Mouse (Mus musculus) forebrain, embryonic 10.5 days (tissue): Measurements from ENCODE around the gene Sox5. TPM values are rescaled to one million over a fixed set of nuclear protein-coding genes. Genes with fewer than 3 reads are reported as not detected.

Experiments
- DNase-seq: peaks from one replicate; pipeline ENCODE4 v3.0.0-alpha.2; 2017; ENCODE audit warnings: low spot score; ENCODE audit errors: extremely low spot score
- H3K27ac ChIP-seq: fragments of 300-500 bp; sonication (generic); 2 replicates; pipeline ENCODE4 v1.5.1; 2016; ENCODE audit warnings: mild to moderate bottlenecking
- H3K27me3 ChIP-seq: fragments of 300-500 bp; sonication (generic); 2 replicates; pipeline ENCODE4 v1.6.1; 2016; ENCODE audit warnings: mild to moderate bottlenecking; ENCODE audit not compliant: poor library complexity, severe bottlenecking
- H3K36me3 ChIP-seq: fragments of 300-500 bp; sonication (generic); replicated peaks from 2 replicates; pipeline ENCODE4 v1.6.1; 2016; ENCODE audit warnings: mild to moderate bottlenecking, moderate library complexity
- H3K4me1 ChIP-seq: fragments of 300-500 bp; sonication (generic); 2 replicates; pipeline ENCODE4 v1.6.1; 2016
- H3K4me3 ChIP-seq: fragments of 300-500 bp; sonication (generic); 2 replicates; pipeline ENCODE4 v1.5.1; 2016; ENCODE audit warnings: mild to moderate bottlenecking, moderate library complexity
- H3K9me3 ChIP-seq: fragments of 300-500 bp; sonication (generic); 2 replicates; pipeline ENCODE4 v1.6.1; 2016; ENCODE audit warnings: mild to moderate bottlenecking, moderate library complexity
- WGBS: fragments of 180-500 bp; shearing (Covaris S2); methylation state at CpG from one replicate; pipeline ENCODE4 v1.1.7; 2016; 5-methylcytosine and 5-hydroxymethylcytosine counted together
- polyA plus RNA-seq: library from polyadenylated mRNA; unstranded; fragments of >200 nt; fragmentation: Nextera tagmentation; extraction: Ambion mirVana; gene quantifications from 2 replicates; pipeline ENCODE4 v1.2.1, GENCODE M21; 2016

Sox5 gene
- polyA plus RNA-seq, 1 experiment from 2014 or later: 66.2 TPM

DNA sequence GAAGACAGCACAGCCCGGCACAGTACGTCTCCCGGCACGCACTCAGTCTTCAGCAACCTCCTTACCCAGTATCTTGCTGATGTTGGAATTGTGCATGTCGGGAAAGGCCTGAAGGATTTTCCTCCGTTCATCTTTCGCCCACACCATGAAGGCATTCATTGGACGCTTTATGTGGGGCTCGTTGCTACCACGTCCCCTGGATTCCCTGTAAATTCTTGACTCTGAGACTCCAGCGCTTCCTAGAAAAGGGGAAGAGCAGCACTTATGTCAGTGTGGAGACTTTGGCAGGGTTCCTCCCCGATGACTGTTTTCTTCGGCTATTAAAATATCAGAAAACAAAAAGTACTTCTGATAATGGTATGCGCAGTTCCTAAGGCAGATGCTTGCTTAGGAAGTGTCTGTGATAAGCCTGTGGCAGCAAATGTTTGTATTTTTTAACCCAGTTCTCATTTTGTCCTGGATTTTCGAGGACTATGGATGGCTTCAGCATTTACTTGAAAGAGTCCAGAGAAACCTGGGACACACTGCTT lies 940.6 kb downstream of the Sox5 start:
- Histone ChIP-seq H3K4me1 (no peaks in the 10 kb centered on the region), H3K27me3 (no peaks in the 10 kb centered on the region), H3K27ac (no peak overlapping the region), H3K36me3 (peaks cover 38% of the 10 kb centered on the region), H3K4me3 (no peak overlapping the region), H3K9me3 (no peaks in the 10 kb centered on the region)
- DNase-seq: no peak
- 93% methylated on average over 15 of the region's 15 CpGs for WGBS

DNA sequence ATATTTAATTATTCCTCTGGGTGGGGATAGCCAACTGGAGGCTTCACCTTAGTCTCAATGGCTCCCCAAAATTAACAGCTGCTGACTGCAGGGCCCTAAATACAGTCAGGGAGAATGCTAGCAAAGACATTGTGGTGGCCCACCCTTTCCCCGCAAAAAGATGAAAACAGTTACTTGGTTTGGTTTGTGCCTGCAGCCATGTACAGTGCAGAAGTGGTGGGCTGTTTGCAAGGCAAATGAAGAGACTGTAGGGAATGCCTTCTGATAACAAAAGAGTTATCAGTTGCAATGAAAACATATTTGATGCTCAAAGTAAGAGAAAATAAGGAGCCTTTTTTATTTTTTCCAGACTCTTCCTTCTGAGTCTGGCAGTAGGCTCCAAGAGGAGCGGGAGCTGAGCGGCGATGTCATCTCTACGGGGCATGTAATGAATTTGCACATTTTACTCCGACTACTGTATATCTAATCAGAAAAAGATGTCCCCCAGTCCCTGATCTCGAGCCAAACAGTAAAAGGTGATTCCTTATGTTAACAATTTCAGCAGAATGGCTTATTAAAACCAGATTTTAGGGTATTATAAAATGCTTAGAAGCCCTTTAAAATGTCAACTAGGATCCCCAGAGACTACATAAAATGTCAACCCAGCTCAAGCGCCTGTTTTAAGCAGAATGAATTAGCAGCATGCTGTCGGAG lies 943.2 kb downstream of the Sox5 start:
- 85% methylated on average over 9 of the region's 9 CpGs for WGBS
- Histone ChIP-seq H3K4me3 (no peak overlapping the region), H3K27ac (no peak overlapping the region), H3K4me1 (no peaks in the 10 kb centered on the region), H3K27me3 (no peaks in the 10 kb centered on the region), H3K9me3 (no peaks in the 10 kb centered on the region), H3K36me3 (peaks cover 46% of the 10 kb centered on the region)
- DNase-seq: no peak

- DNase-seq: no peak
- 90% methylated on average over 7 of the region's 7 CpGs for WGBS
- no peak overlapping the region for H3K4me3 ChIP-seq
- peaks cover 42% of the 10 kb centered on the region for H3K36me3 ChIP-seq
- H3K9me3 ChIP-seq: no peaks in the 10 kb centered on the region
- H3K4me1 ChIP-seq: no peaks in the 10 kb centered on the region
- no peaks in the 10 kb centered on the region for H3K27me3 ChIP-seq
- no peak overlapping the region for H3K27ac ChIP-seq
These were observed 946.4 kb downstream of the Sox5 start for GRCm38 (mm10) chr6:143835331-143835730.

DNA sequence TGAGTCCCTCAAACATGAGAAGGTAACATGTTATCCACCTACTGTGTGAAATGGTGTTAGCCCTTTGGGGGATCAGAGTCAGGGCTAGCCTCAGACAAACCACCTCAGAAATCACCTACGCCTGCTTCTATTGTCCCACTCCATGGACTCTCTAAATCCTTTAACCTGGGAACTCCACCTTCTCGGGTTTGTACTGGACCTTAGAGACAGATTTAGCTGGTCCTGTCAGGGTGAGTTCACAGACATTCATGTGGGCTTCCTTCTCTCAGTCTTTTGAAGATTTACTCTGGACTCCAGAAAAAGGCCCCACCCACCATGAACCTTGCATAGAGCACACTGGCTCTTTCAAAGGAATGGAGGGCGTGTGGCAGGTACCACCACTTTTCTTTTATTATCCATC lies 947.8 kb downstream of the Sox5 start:
- Histone ChIP-seq H3K4me1 (no peaks in the 10 kb centered on the region), H3K9me3 (no peaks in the 10 kb centered on the region), H3K27me3 (no peaks in the 10 kb centered on the region), H3K36me3 (peaks cover 31% of the 10 kb centered on the region), H3K27ac (no peak overlapping the region), H3K4me3 (no peak overlapping the region)
- DNase-seq: no peak
- 96% methylated on average over 3 of the region's 3 CpGs for WGBS

DNA sequence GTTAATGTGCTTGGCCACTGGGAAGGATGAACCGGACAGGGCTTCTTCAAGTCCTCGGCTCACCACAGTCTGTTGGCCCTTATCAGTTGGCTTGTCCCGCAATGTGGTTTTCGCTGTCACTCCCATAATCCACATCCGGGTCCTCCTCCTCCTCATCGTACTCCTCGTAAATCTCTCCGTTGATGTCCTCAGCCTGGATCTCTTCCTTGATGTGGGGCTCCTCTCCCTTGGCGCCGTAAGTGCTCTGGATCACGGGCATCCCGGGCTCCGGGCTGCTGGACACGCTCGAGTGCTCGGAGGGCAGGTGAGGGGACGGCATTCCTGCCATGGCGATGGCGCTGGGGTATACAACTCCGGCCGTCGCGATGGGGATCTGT lies 948.6 kb downstream of the Sox5 start:
- H3K36me3 ChIP-seq: peaks cover 31% of the 10 kb centered on the region
- no peaks in the 10 kb centered on the region for H3K27me3 ChIP-seq
- no peaks in the 10 kb centered on the region for H3K9me3 ChIP-seq
- WGBS: 94% methylated on average over 23 of the region's 23 CpGs
- DNase-seq: no peak
- no peak overlapping the region for H3K4me3 ChIP-seq
- no peak overlapping the region for H3K27ac ChIP-seq
- H3K4me1 ChIP-seq: no peaks in the 10 kb centered on the region

DNA sequence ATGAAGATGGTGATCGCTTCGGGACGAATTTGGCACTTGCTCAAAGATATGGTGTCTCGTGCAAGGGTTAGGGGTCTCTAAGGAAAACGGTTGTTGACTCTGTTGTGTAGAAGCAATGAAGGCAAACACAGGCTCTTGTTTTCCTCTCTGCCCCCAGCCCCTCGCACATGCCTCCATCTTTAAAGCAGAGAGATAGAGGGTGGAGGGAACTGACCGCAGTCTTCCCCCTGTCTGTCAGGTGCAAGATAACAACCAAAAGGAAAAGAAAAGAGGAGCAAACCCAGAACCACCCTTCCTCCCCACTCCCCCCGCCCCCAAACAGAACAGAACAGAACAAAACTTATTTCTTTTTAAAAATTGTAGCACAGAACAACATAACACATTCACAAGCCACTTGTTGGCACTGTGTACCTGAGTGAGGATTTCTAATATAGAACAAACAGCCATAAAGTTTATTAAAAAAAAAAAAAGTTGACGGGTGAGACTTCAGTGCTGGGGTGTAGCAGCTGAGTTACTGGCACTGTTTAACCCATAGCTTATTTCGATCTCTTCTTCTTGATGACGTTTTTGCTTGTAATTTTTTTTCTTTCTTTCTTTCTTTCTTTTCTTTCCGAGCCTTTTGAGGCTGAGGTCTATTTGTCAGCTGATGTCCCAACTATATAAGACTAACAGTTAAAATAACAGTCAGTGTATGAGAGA lies 949.1 kb downstream of the Sox5 start:
- DNase-seq: no peak
- Histone ChIP-seq H3K27ac (no peak overlapping the region), H3K27me3 (no peaks in the 10 kb centered on the region), H3K4me1 (no peaks in the 10 kb centered on the region), H3K9me3 (no peaks in the 10 kb centered on the region), H3K4me3 (no peak overlapping the region), H3K36me3 (peaks cover 31% of the 10 kb centered on the region)
- 91% methylated on average over 12 of the region's 12 CpGs for WGBS

- H3K4me1 ChIP-seq: no peaks in the 10 kb centered on the region
- 86% methylated on average over 4 of the region's 4 CpGs for WGBS
- H3K27me3 ChIP-seq: no peaks in the 10 kb centered on the region
- peaks cover 31% of the 10 kb centered on the region for H3K36me3 ChIP-seq
- no peak overlapping the region for H3K27ac ChIP-seq
- no peak for DNase-seq
- no peaks in the 10 kb centered on the region for H3K9me3 ChIP-seq
- H3K4me3 ChIP-seq: no peak overlapping the region
These were observed 950.5 kb downstream of the Sox5 start for GRCm38 (mm10) chr6:143831246-143831645.

- no peak for DNase-seq
- H3K4me3 ChIP-seq: no peak overlapping the region
- no peaks in the 10 kb centered on the region for H3K27me3 ChIP-seq
- H3K4me1 ChIP-seq: peaks cover 2% of the 10 kb centered on the region; the same call in 1 of the 2 replicates
- peaks cover 29% of the 10 kb centered on the region for H3K36me3 ChIP-seq
- WGBS: 88% methylated on average over 2 of the region's 2 CpGs
- no peak overlapping the region for H3K27ac ChIP-seq
- no peaks in the 10 kb centered on the region for H3K9me3 ChIP-seq
These were observed 951.6 kb downstream of the Sox5 start for GRCm38 (mm10) chr6:143830131-143830530.

DNA sequence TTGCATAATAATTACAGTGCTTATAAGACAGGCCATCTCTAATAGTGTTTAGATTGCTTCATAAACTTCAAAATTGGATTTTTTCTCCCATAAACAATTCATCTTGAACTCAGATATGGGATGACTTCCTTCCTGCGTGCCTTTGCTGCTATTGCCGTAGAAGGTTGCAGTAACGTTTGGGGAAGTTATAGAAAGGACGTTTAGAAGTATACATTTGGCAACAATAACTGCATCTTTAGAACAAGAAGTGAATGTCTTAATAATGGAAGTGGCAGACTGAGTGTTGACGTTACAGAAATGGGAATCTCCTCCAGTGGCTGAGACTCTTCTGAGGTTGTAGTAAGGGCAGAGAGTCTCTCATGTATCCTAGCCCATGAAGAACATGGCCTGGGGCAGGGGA lies 955.0 kb downstream of the Sox5 start:
- no peaks in the 10 kb centered on the region for H3K27me3 ChIP-seq

GRCm38 (mm10) chr6:143825966-143826365 lies 955.8 kb downstream of the Sox5 start:
- no peaks in the 10 kb centered on the region for H3K9me3 ChIP-seq
- DNase-seq: no peak
- no peaks in the 10 kb centered on the region for H3K27me3 ChIP-seq
- no peak overlapping the region for H3K27ac ChIP-seq
- H3K4me3 ChIP-seq: no peak overlapping the region
- WGBS: 93% methylated on average over 5 of the region's 5 CpGs
- peaks cover 4% of the 10 kb centered on the region; the same call in 1 of the 2 replicates for H3K4me1 ChIP-seq
- no peaks in the 10 kb centered on the region for H3K36me3 ChIP-seq

More for the DNA sequence above, 955.0 kb downstream of the Sox5 start:
- 93% methylated on average over 5 of the region's 5 CpGs for WGBS
- H3K27ac ChIP-seq: no peak overlapping the region
- no peaks in the 10 kb centered on the region for H3K36me3 ChIP-seq
- H3K4me3 ChIP-seq: no peak overlapping the region
- DNase-seq: no peak
- H3K9me3 ChIP-seq: no peaks in the 10 kb centered on the region
- H3K4me1 ChIP-seq: peaks cover 4% of the 10 kb centered on the region; the same call in 1 of the 2 replicates

DNA sequence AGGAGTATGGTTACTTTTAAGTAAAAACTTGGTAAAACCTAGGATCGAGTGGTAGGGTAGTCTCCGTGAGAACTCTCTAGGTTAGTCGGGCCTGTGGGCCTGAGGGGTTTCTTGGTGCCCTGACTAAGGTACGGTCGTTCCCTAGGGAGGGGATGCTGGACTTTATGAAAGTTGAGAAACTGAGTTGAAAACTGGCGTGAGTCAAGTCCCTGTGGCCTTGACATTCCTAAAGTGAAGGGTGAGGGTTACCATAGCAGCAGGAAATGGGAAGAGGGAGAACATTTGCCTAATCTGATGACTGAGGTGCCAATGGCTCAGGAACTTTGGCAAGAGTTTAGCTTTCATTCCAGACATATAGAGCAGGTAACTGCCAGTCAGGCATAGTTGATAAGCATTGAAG lies 956.7 kb downstream of the Sox5 start:
- H3K27me3 ChIP-seq: no peaks in the 10 kb centered on the region
- DNase-seq: no peak
- H3K9me3 ChIP-seq: no peaks in the 10 kb centered on the region
- H3K27ac ChIP-seq: no peak overlapping the region
- H3K4me3 ChIP-seq: no peak overlapping the region
- no peaks in the 10 kb centered on the region for H3K36me3 ChIP-seq
- H3K4me1 ChIP-seq: peaks cover 4% of the 10 kb centered on the region; the same call in 1 of the 2 replicates
- WGBS: 79% methylated on average over 6 of the region's 6 CpGs

GRCm38 (mm10) chr6:143788446-143788845 lies 993.3 kb downstream of the Sox5 start:
- no peak for DNase-seq
- Histone ChIP-seq H3K36me3 (no peaks in the 10 kb centered on the region), H3K27me3 (no peaks in the 10 kb centered on the region), H3K9me3 (no peaks in the 10 kb centered on the region), H3K27ac (no peak overlapping the region), H3K4me1 (no peaks in the 10 kb centered on the region), H3K4me3 (no peak overlapping the region)
- WGBS: 93% methylated on average over 2 of the region's 2 CpGs

DNA sequence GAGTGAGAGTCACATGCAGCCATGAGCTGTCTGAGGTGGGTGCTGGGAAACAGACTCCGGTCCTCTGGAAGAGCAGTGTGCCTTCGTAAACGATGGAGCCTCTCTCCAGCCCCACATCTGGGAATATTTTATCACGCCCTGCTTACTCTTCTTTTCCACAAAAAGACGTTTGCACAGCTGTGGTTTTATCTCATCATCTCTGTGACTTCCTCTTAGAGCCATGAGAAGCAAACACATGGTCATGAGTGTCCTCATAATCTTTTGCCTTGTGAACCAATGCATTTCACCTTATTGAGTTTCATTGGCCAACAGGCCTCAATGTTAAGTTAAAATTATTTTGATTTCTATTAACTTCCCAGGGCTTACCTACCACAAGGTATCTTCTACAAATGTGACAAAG lies 994.4 kb downstream of the Sox5 start:
- no peaks in the 10 kb centered on the region for H3K27me3 ChIP-seq
- no peaks in the 10 kb centered on the region for H3K4me1 ChIP-seq
- no peak overlapping the region for H3K4me3 ChIP-seq
- no peaks in the 10 kb centered on the region for H3K9me3 ChIP-seq
- H3K36me3 ChIP-seq: no peaks in the 10 kb centered on the region
- no peak overlapping the region for H3K27ac ChIP-seq
- 83% methylated on average over 5 of the region's 5 CpGs for WGBS
- DNase-seq: no peak
